10 mouse cellular contexts compared by ENCODE assay signal in the genomic region with DNA sequence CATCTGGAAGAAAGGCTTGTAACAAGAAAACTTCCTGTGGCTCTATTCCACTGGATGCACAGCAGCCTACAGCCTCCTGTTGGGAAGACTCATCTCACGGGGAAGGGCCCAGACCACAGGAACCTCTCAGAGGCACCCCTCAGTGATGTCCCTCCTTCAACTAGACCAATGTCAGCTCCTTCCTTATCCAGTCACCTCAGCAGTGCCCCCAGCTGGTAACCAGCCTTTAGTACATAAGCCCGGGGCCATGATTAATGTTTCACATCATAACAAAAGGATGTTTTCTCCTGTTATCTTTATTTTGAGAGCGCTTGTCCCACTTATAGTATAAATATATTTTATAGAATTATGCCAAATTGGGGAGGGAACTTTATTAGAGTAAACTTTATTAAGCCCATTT.
DNase-seq lines count a peak whose midpoint lies in the region; ATAC-seq and TF ChIP-seq lines count a peak whose summit lies in the region.
"Had no signal": no experiment of that assay in that cellular context is flagged by ENCODE, and none has a peak within 500 bp of the region (broad histone marks: within the 10 kb centered on the region; RNA-seq: fewer than 3 reads in every experiment).

No protein-coding gene starts in this region.

- TF ChIP-seq CTCF in liver, adult 2 months (IDR thresholded peaks at IDR 0.05; ENCODE audit: low read depth, low read length), result peak; percentile 6; the same call in 1 of the 2 replicates
- no peak; a peak in 1 of 6 replicates for TF ChIP-seq CTCF in MEL (IDR thresholded peaks at IDR 0.05 in 2 of 3, conservative IDR thresholded peaks at IDR 0.05 in 1 of 3; ENCODE audit: control insufficient read depth in 1 of 3, insufficient read depth in 1 of 3, low read depth in 2 of 3, low read length in 3 of 3, poor library complexity in 1 of 3, severe bottlenecking in 1 of 3)

- no peak overlapping the region for H3K27ac ChIP-seq in liver, adult 2 months (replicated peaks; ENCODE audit: insufficient read depth, low read depth, low read length)
- H3K27ac ChIP-seq in MEL (ENCODE audit: control insufficient read depth, low read depth, low read length), result no peak overlapping the region
- no peak overlapping the region for H3K27ac ChIP-seq in intestine, embryonic 15.5 days

- no peak overlapping the region for H3K4me2 ChIP-seq in intestine, embryonic 15.5 days (replicated peaks)

- TF ChIP-seq RAD21 in MEL (IDR thresholded peaks at IDR 0.05; ENCODE audit: low read depth, low read length), result no peak

- H3K4me3 ChIP-seq in liver, adult 2 months (ENCODE audit: insufficient read depth, low read depth, low read length), result no peak overlapping the region
- no peak overlapping the region for H3K4me3 ChIP-seq in MEL (ENCODE audit: control insufficient read depth in 1 of 2, insufficient read depth in 1 of 2, low read depth in 2 of 2, low read length in 2 of 2)
- no peak overlapping the region for H3K4me3 ChIP-seq in intestine, embryonic 15.5 days (replicated peaks)

- no peaks in the 10 kb centered on the region for H3K9me3 ChIP-seq in MEL (replicated peaks; ENCODE audit: insufficient read depth, low read length)
- no peaks in the 10 kb centered on the region for H3K9me3 ChIP-seq in intestine, embryonic 15.5 days

- H3K27me3 ChIP-seq in liver, adult 2 months (ENCODE audit: control insufficient read depth, insufficient read depth, low read length), result no peaks in the 10 kb centered on the region
- H3K27me3 ChIP-seq in MEL (ENCODE audit: control insufficient read depth in 1 of 2, insufficient read depth in 2 of 2, low read length in 2 of 2), result no peaks in the 10 kb centered on the region
- no peaks in the 10 kb centered on the region for H3K27me3 ChIP-seq in intestine, embryonic 15.5 days (replicated peaks)

- H3K79me2 ChIP-seq in liver, adult 2 months (ENCODE audit: control insufficient read depth, insufficient read depth, low read length), result no peaks in the 10 kb centered on the region
- no peaks in the 10 kb centered on the region for H3K79me2 ChIP-seq in MEL (ENCODE audit: control insufficient read depth, insufficient read depth, low read length, poor library complexity)

- WGBS in liver, adult 2 months, result 91% methylated on average over 3 of the region's 3 CpGs
- WGBS in intestine, embryonic 15.5 days, result 84% methylated on average over 3 of the region's 3 CpGs

- DNase-seq in adrenal gland, postnatal 10 days, result peak; percentile 30
- DNase-seq in adrenal gland, adult 18-20 months (ENCODE audit: low spot score in 2 of 2), result no peak
- DNase-seq in liver, adult 2 months (ENCODE audit: extremely low read depth, low read depth, low spot score), result no peak
- DNase-seq in liver (no peak), MEL (ENCODE audit: low read depth, low spot score) (no peak)
- peak; percentile 27 for DNase-seq in induced T-regulatory cell, adult 2 months (ENCODE audit: low read depth)
- DNase-seq in gastrocnemius, adult 8-10 months (ENCODE audit: low spot score in 2 of 2), result no peak
- DNase-seq: kidney, adult 9 months; midbrain, embryonic 14.5 days had no signal

- no peak for ATAC-seq in intestine, embryonic 15.5 days

- TF ChIP-seq POLR2A in liver, adult 2 months (IDR thresholded peaks at IDR 0.05; ENCODE audit: extremely low read depth, insufficient read depth, low read length), result no peak
- TF ChIP-seq POLR2A in MEL (IDR thresholded peaks at IDR 0.05; ENCODE audit: control insufficient read depth in 1 of 2, insufficient read depth in 1 of 2, low read depth in 1 of 2, low read length in 2 of 2, poor library complexity in 1 of 2), result no peak

- H3K4me1 ChIP-seq in liver, adult 2 months (ENCODE audit: control insufficient read depth, insufficient read depth, low read length), result no peaks in the 10 kb centered on the region
- H3K4me1 ChIP-seq in MEL (ENCODE audit: control insufficient read depth in 1 of 2, insufficient read depth in 2 of 2, low read length in 2 of 2), result no peaks in the 10 kb centered on the region
- H3K4me1 ChIP-seq in intestine, embryonic 15.5 days (replicated peaks), result peaks cover 3% of the 10 kb centered on the region; the same call in 1 of the 2 replicates

- H3K9ac ChIP-seq in liver, adult 2 months (ENCODE audit: low read depth, low read length), result no peak overlapping the region
- no peak overlapping the region for H3K9ac ChIP-seq in MEL (ENCODE audit: control insufficient read depth, low read depth, low read length, poor library complexity, severe bottlenecking)
- no peak overlapping the region for H3K9ac ChIP-seq in intestine, embryonic 15.5 days

- H3K36me3 ChIP-seq in liver, adult 2 months (ENCODE audit: control insufficient read depth, insufficient read depth, low read length), result peaks cover 33% of the 10 kb centered on the region
- H3K36me3 ChIP-seq in MEL (ENCODE audit: control insufficient read depth in 1 of 2, insufficient read depth in 2 of 2, low read length in 2 of 2), result no peaks in the 10 kb centered on the region; a peak in 1 of 4 replicates
- no peaks in the 10 kb centered on the region for H3K36me3 ChIP-seq in intestine, embryonic 15.5 days

- TF ChIP-seq EP300 in MEL (IDR thresholded peaks at IDR 0.05; ENCODE audit: low read depth in 1 of 2, low read length in 2 of 2), result no peak

TF ChIP-seq in MEL, 35 proteins besides CTCF, POLR2A, EP300 and RAD21:
- TF ChIP-seq SMC3 (IDR thresholded peaks at IDR 0.05; ENCODE audit: low read depth, low read length) (peak; percentile 31; the same call in 1 of the 2 replicates), TCF12 (IDR thresholded peaks at IDR 0.05; ENCODE audit: low read depth, low read length) (no peak), ELF1 (IDR thresholded peaks at IDR 0.05; ENCODE audit: low read depth, low read length) (no peak), MYB (IDR thresholded peaks at IDR 0.05; ENCODE audit: low read depth, low read length) (no peak)

Comparison
In these comparisons a context has a peak if more than half of its experiments do, and no peak if none do; other contexts are left out.
1. DNase-seq: peak in adrenal gland, postnatal 10 days (single experiment) and induced T-regulatory cell, adult 2 months (single experiment); none in adrenal gland, adult 18-20 months (0 of 2), liver, adult 2 months (single experiment), liver (single experiment), MEL (single experiment) and gastrocnemius, adult 8-10 months (0 of 2).